Mouse (Mus musculus) intestine, embryonic 16.5 days (tissue): ENCODE data around the gene Usp49. TPM values are rescaled to one million over a fixed set of nuclear protein-coding genes. Genes with fewer than 3 reads are reported as not detected.

ENCODE experiments used
- ATAC-seq: fragments of 200-750 bp; cut with Nextera tagmentation; 2 replicates; pipeline ENCODE4 v1.8.0; 2017; ENCODE audit warnings: moderate TSS enrichment, moderate library complexity
- H3K27ac ChIP-seq: fragments of 300-500 bp; sonication (generic); 2 replicates; pipeline ENCODE4 v1.5.1; 2014; ENCODE audit warnings: mild to moderate bottlenecking, low read length
- H3K27me3 ChIP-seq: fragments of 300-500 bp; sonication (generic); replicated peaks from 2 replicates; pipeline ENCODE4 v1.6.1; 2014; ENCODE audit warnings: low read length, control low read depth, mixed read lengths; ENCODE audit not compliant: control insufficient read depth, insufficient read depth
- H3K36me3 ChIP-seq: fragments of 300-500 bp; sonication (generic); 2 replicates; pipeline ENCODE4 v1.6.1; 2014; ENCODE audit warnings: low read length, control low read depth; ENCODE audit not compliant: control insufficient read depth, insufficient read depth
- H3K4me1 ChIP-seq: fragments of 300-500 bp; sonication (generic); 2 replicates; pipeline ENCODE4 v1.6.1; 2014; ENCODE audit warnings: low read length, control low read depth, mixed read lengths; ENCODE audit not compliant: control insufficient read depth, insufficient read depth
- H3K4me2 ChIP-seq: fragments of 300-500 bp; sonication (generic); 2 replicates; pipeline ENCODE4 v1.6.1; 2014; ENCODE audit warnings: low read depth, low read length, control low read depth
- H3K4me3 ChIP-seq: fragments of 300-500 bp; sonication (generic); 2 replicates; pipeline ENCODE4 v1.5.1; 2014; ENCODE audit warnings: mild to moderate bottlenecking, low read length
- H3K9ac ChIP-seq: fragments of 300-500 bp; sonication (generic); 2 replicates; pipeline ENCODE4 v1.6.1; 2014; ENCODE audit warnings: low read depth, low read length
- H3K9me3 ChIP-seq: fragments of 300-500 bp; sonication (generic); 2 replicates; pipeline ENCODE4 v1.6.1; 2016; ENCODE audit warnings: low read length, control low read depth; ENCODE audit not compliant: control insufficient read depth
- WGBS: fragments of 180-500 bp; shearing (Covaris S2); extraction: QIAGEN DNeasy Blood & Tissue Kit; methylation state at CpG from one replicate; pipeline ENCODE4 v1.1.7; 2014; 5-methylcytosine and 5-hydroxymethylcytosine counted together
- polyA plus RNA-seq: library from polyadenylated mRNA; unstranded; fragments of >200 nt; fragmentation: Nextera tagmentation; extraction: Ambion mirVana; gene quantifications from 2 replicates; pipeline ENCODE4 v1.2.1, GENCODE M21; 2015

Gene Usp49
- polyA plus RNA-seq, 1 experiment from 2014 or later, result 3.8 TPM

DNA sequence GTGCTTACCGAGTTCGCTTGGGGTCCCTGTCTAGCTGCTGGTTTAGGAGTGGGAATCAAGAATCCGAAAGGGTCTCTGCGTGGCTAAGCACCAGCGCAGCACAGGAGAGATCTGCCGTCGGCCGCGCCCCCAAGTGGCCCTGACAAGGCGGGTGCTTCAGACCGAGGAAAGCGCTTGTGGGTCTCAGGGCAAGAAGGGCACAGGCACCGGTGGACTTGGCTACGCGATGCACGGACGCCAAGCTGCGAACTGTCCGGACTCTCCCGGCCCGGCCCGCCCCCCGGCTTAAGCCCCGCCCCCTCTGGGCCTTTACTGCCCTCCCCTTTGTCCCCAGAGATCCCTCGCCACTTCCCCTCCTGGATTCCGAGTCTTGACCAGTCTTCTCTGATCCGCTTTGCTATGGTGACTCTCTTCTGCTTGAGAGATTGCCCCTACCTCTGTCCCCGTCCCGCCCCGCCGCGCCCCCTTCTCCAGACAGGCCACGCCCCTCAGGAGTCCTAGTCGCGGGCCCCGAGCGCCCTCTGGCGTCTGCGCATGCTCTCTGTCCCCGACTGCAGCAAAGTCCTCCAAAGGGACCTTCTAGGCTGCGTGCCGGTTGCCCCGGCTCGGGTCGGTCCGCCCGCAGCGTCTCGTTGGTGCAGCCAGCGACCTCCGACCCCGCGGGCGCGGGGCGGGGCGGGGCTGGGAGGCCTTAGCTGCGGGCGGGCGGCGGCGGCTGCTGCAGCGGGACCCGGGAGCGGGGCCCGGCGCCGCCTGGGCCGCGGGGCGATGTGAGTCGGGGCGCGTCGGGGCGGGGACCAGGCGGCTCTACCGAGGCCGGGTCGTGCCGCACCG, 64.2 kb downstream of the Usp49 start, which contains the start of gene Prickle4:
Gene Prickle4, minus strand, starts transcription at position 234 of the 834 bp plus-strand sequence.
- peak; percentile 93 for ATAC-seq
- Histone ChIP-seq H3K4me3 (peak within 1 kb of the TSS; percentile 75), H3K9me3 (no peaks in the 10 kb centered on the region), H3K27ac (peak within 1 kb of the TSS; percentile 45; the same call in 1 of the 2 replicates), H3K9ac (peak within 1 kb of the TSS; percentile 84), H3K4me1 (peaks cover 8% of the 10 kb centered on the region; the same call in 1 of the 2 replicates), H3K27me3 (no peaks in the 10 kb centered on the region), H3K4me2 (peak within 1 kb of the TSS; percentile 81), H3K36me3 (no peaks in the 10 kb centered on the region)
- under 1% methylated on average over 80 of the region's 82 CpGs for WGBS

DNA sequence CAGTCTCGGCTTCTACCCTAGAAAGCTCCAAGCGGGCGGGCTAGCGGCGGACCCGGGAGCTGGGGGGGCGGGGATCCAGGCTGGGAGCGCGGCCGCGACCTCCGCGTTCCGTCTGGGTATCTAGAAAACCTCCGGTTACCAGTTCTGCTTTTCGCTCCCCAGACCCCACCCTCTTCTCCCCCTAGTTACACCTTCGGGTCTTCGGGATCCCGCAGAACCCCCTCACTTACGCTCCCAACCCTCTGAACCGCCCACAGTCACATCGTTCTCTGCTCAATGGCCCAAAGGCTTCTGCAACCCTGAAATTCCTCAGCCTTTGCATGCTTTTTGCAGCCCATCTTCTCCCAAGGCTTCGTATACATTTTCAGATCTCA, 64.8 kb downstream of the Usp49 start:
- ATAC-seq, result no peak; the same call in 1 of the 2 replicates
- H3K27ac ChIP-seq, result peak overlapping the region; percentile 14; the same call in 1 of the 2 replicates
- under 1% methylated on average over 15 of the region's 23 CpGs for WGBS
- no peaks in the 10 kb centered on the region for H3K9me3 ChIP-seq
- H3K4me2 ChIP-seq, result peak overlapping the region; percentile 81
- peak overlapping the region; percentile 75 for H3K4me3 ChIP-seq
- peak overlapping the region; percentile 84 for H3K9ac ChIP-seq
- H3K4me1 ChIP-seq, result peaks cover 14% of the 10 kb centered on the region; the same call in 1 of the 2 replicates
- H3K27me3 ChIP-seq, result no peaks in the 10 kb centered on the region
- no peaks in the 10 kb centered on the region for H3K36me3 ChIP-seq

DNA sequence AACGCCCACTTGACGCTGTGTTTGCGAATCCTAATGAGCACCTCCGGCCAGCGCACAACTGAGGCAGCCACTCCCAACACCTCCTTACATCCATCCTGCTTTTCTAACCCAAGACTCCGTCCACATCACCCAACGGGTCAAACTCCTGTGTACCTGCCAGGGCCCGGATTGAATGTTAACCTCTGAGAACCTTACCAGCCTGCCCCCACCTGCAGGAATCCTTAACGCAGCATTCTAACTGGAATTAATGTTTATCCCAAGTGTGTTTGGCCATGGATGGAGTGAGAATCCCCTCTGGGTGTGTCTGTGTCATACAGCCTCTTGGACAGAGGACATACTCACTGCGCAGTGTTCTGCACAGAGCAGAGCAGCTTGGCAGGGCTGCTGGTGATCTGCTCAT, 67.7 kb downstream of the Usp49 start:
- Histone ChIP-seq H3K4me3 (no peak overlapping the region), H3K4me1 (peaks cover 14% of the 10 kb centered on the region; the same call in 1 of the 2 replicates), H3K9me3 (no peaks in the 10 kb centered on the region), H3K27ac (no peak overlapping the region), H3K27me3 (no peaks in the 10 kb centered on the region), H3K9ac (no peak overlapping the region), H3K36me3 (0 out of 2 replicates have a peak, but pooled peaks cover 5% of the 10 kb centered on the region), H3K4me2 (no peak overlapping the region)
- ATAC-seq, result no peak
- 88% methylated on average over 10 of the region's 10 CpGs for WGBS

DNA sequence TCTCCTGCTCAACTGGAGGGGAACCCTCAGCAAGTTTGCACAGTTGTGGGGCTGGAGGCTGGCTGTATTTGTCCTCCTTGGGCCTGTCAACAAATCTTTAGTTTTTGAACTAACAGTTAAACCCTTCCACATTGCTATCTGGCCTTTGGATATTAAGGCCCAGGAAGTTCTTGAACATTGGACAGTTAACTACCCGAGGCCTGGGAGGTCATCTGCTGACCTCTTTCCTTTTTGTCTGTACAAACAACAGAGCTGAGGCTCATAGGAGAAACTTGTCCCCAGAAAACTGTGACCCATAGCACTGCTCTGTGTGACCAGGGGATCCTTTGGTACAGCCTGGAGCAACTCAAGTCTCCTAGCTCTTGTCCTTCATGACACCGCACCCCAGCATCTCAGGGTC, 68.6 kb downstream of the Usp49 start:
- no peak overlapping the region for H3K27ac ChIP-seq
- H3K4me3 ChIP-seq, result no peak overlapping the region
- no peak for ATAC-seq
- 0 out of 2 replicates have a peak overlapping the region, but pooled peaks have one; percentile 3 for H3K4me2 ChIP-seq
- H3K9me3 ChIP-seq, result no peaks in the 10 kb centered on the region
- no peaks in the 10 kb centered on the region for H3K27me3 ChIP-seq
- H3K4me1 ChIP-seq, result peaks cover 14% of the 10 kb centered on the region; the same call in 1 of the 2 replicates
- no peak overlapping the region for H3K9ac ChIP-seq
- 65% methylated on average over 2 of the region's 2 CpGs for WGBS
- 0 out of 2 replicates have a peak, but pooled peaks cover 6% of the 10 kb centered on the region for H3K36me3 ChIP-seq

DNA sequence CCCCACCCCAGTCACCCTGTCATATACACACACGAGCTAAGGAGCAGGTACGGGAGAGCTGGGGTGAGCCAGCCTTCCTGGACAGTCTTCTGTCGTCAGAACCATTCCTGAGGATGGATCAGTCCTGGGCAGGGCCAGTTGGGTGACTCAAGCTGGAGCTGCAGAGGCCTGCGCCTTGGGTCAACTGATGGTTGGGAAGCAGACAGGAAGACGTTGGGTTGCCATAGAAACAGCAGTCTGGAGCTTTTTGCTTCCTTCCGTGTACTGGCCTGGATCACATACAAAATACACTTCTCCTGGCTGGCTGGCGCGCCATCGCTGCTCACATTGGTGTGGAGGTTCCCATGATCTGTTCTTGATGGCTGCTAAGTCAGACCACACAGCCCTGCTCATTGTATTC, 71.3 kb downstream of the Usp49 start:
- no peak overlapping the region for H3K4me2 ChIP-seq
- no peaks in the 10 kb centered on the region for H3K9me3 ChIP-seq
- no peak overlapping the region for H3K4me3 ChIP-seq
- no peak overlapping the region for H3K9ac ChIP-seq
- H3K27me3 ChIP-seq, result no peaks in the 10 kb centered on the region
- ATAC-seq, result no peak
- H3K36me3 ChIP-seq, result 0 out of 2 replicates have a peak, but pooled peaks cover 6% of the 10 kb centered on the region
- H3K27ac ChIP-seq, result no peak overlapping the region
- 72% methylated on average over 9 of the region's 9 CpGs for WGBS
- H3K4me1 ChIP-seq, result peaks cover 17% of the 10 kb centered on the region

DNA sequence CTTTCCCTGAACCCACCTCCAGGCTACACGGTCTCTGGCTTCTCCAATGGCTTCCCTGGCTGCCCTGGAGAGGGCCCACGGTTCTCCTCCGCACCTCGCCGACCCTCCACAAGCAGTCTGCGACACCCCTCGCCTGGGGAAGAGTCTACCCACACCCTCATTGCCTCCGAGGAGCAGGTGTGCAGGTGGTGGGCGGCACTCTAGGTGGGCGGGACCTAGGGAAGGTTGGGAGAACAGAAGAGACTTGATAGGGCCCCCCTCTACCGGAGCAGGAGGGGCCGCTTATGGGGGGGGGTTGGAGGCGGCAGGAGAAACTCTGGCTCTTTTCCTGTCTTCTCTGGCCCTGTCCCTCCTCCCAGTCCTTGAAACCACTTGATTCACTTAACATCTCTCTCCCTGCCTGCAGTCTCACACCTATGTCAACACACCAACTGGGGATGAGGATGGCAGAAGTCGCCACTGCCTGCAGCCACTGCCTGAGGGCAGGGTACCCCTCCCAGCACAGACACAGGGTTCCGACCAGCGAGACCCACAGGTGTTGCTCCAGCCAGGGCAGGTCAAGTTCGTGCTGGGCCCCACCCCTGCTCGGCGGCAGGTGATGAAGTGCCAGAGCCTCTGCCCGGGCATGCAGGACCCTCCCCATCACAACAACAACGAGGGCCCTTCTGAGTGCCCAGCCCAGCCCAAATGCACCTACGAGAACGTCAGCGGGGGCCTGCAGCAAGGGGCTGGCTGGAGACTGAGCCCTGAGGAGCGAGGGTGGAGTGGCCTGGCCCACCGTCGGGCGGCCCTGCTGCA, 72.3 kb downstream of the Usp49 start:
- no peaks in the 10 kb centered on the region for H3K27me3 ChIP-seq
- H3K27ac ChIP-seq, result no peak overlapping the region
- no peak overlapping the region for H3K4me2 ChIP-seq
- no peaks in the 10 kb centered on the region for H3K9me3 ChIP-seq
- H3K36me3 ChIP-seq, result 0 out of 2 replicates have a peak, but pooled peaks cover 6% of the 10 kb centered on the region
- H3K9ac ChIP-seq, result no peak overlapping the region
- peaks cover 17% of the 10 kb centered on the region for H3K4me1 ChIP-seq
- ATAC-seq, result no peak
- WGBS, result 47% methylated on average over 28 of the region's 28 CpGs
- H3K4me3 ChIP-seq, result no peak overlapping the region

DNA sequence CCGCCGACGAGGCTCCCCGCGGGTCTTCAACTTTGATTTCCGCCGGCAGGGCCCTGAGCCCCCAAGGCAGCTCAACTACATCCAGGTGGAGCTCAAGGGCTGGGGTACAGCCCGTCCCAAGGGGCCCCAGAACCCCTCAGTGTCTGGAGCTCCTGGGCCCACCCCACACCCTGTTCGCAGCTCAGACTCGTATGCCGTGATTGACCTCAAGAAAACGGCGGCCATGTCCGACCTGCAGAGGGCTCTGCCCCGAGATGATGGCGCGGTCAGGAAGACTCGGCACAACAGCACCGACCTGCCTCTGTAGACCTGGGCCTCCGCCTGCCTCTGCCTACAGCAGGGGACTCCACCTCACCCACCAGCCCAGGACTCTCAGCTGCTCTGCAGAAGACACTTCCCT, 73.1 kb downstream of the Usp49 start:
- Histone ChIP-seq H3K4me2 (no peak overlapping the region), H3K9ac (no peak overlapping the region), H3K27me3 (no peaks in the 10 kb centered on the region), H3K27ac (no peak overlapping the region), H3K4me1 (peaks cover 19% of the 10 kb centered on the region), H3K36me3 (0 out of 2 replicates have a peak, but pooled peaks cover 6% of the 10 kb centered on the region), H3K9me3 (no peaks in the 10 kb centered on the region), H3K4me3 (no peak overlapping the region)
- no peak for ATAC-seq
- WGBS, result 52% methylated on average over 20 of the region's 20 CpGs

DNA sequence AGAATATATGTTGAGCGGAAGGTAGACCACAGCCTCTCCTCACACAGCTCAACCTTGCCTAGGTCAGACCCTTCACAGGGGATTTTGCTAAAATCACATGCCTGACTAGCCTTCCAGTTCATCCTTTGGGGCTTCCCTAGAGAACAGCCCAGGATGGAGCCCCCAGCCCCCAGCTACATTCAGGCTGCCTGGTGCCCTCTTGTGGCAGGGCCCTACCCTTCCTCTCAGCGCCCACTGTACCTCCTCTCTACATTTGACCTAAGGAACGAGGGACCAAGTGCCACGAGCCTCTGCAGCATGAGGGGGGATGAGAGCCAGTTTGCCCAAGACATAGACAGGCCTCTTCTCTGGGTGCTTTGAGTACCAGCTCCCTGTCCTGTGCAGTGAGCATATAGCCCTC, 74.2 kb downstream of the Usp49 start:
- no peak for ATAC-seq
- Histone ChIP-seq H3K9ac (no peak overlapping the region), H3K4me1 (peaks cover 15% of the 10 kb centered on the region), H3K4me3 (no peak overlapping the region), H3K36me3 (0 out of 2 replicates have a peak, but pooled peaks cover 6% of the 10 kb centered on the region), H3K27ac (no peak overlapping the region), H3K4me2 (no peak overlapping the region), H3K27me3 (no peaks in the 10 kb centered on the region), H3K9me3 (no peaks in the 10 kb centered on the region)
- WGBS, result 81% methylated on average over 4 of the region's 4 CpGs

DNA sequence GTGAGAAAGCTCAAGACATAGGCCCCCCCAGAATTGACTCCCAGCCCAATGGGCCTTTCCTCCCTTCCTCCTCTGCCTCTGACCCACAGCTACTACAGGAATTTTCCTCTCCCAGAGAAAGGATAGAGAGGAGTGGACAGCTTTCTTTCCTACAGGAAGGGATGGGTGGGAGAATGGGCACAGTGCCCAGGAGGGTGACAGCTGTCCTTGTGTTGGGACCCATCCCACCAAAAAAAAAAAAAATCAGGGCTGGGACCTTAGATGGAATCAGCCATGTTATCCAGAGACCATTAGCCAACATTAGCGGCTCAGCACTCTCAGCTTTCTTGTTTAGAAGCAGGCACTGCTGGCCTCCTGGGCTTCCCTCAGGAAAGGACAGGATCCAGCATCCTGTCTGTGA, 75.7 kb downstream of the Usp49 start:
- H3K4me3 ChIP-seq, result no peak overlapping the region
- H3K4me2 ChIP-seq, result no peak overlapping the region
- 67% methylated on average over 1 of the region's 1 CpGs for WGBS
- no peak for ATAC-seq
- H3K4me1 ChIP-seq, result peaks cover 8% of the 10 kb centered on the region
- H3K36me3 ChIP-seq, result 0 out of 2 replicates have a peak, but pooled peaks cover 6% of the 10 kb centered on the region
- no peaks in the 10 kb centered on the region for H3K9me3 ChIP-seq
- no peak overlapping the region for H3K9ac ChIP-seq
- H3K27me3 ChIP-seq, result no peaks in the 10 kb centered on the region
- H3K27ac ChIP-seq, result no peak overlapping the region
